Mouse (Mus musculus) CH12.LX (cell line): ENCODE data around the gene Serpinb6c.

Experiments
- CTCF ChIP-seq, 2 experiments: IDR thresholded peaks in 1 of 2; conservative IDR thresholded peaks in 1 of 2; 2 replicates each; pipeline ENCODE4 v1.5.1; 2011 to 2012; ENCODE audit warnings: low read depth in 2 of 2, low read length in 2 of 2, improper control_type of control experiment in 1 of 2, inconsistent platforms in 1 of 2, mild to moderate bottlenecking in 1 of 2, moderate library complexity in 1 of 2
- E2F4 ChIP-seq: IDR thresholded peaks from 2 replicates; pipeline ENCODE4 v1.6.1; 2011; ENCODE audit warnings: low read depth, low read length, improper control_type of control experiment; ENCODE audit not compliant: insufficient replicate concordance
- ELF1 ChIP-seq: IDR thresholded peaks from 2 replicates; pipeline ENCODE4 v1.6.1; 2014; ENCODE audit warnings: low read depth, mild to moderate bottlenecking, inconsistent platforms, low read length, improper control_type of control experiment
- MAFK ChIP-seq: IDR thresholded peaks from 2 replicates; pipeline ENCODE4 v1.6.1; 2011; ENCODE audit warnings: low read length, improper control_type of control experiment; ENCODE audit not compliant: insufficient replicate concordance
- MAZ ChIP-seq: IDR thresholded peaks from 2 replicates; pipeline ENCODE4 v1.6.1; 2012; ENCODE audit warnings: low read depth, mild to moderate bottlenecking, inconsistent platforms, low read length, improper control_type of control experiment, moderate library complexity
- POLR2A ChIP-seq: IDR thresholded peaks from 2 replicates; pipeline ENCODE4 v1.6.1; 2011; ENCODE audit warnings: low read depth, mild to moderate bottlenecking, improper control_type of control experiment, low read length

- no peak for TF ChIP-seq ELF1
- no peak for TF ChIP-seq CTCF (conservative IDR thresholded peaks at IDR 0.05 in 1 of 2, IDR thresholded peaks at IDR 0.05 in 1 of 2; ENCODE audit: low read depth in 2 of 2, low read length in 2 of 2)
- TF ChIP-seq POLR2A = no peak
- TF ChIP-seq MAZ = no peak
- no peak for TF ChIP-seq MAFK
- no peak for TF ChIP-seq E2F4
Measured at GRCm38 (mm10) chr13:33843308-33843707, 62.2 kb downstream of the Serpinb6c start, which contains the start of gene Serpinb6e.
